Mouse (Mus musculus) adrenal gland, postnatal 36 days (tissue): ENCODE measurements around the gene Myh8. TPM values are rescaled to one million over a fixed set of nuclear protein-coding genes. Genes with fewer than 3 reads are reported as not detected.

Experiments used
- DNase-seq, 2 experiments: peaks; one replicate each; pipeline ENCODE4 v3.0.0; 2021; ENCODE audit warnings: mixed read lengths in 1 of 2
- long read RNA-seq, 2 experiments: library from polyadenylated mRNA; stranded (forward); transcript quantifications; one replicate each; pipeline ENCODE4 v2.0.0; 2021; ENCODE audit warnings: borderline sequencing depth in 2 of 2
- total RNA-seq, 2 experiments: library from RNA; stranded (reverse); gene quantifications; 2 replicates each; pipeline ENCODE4 v1.2.3; 2021

Myh8 gene
- not detected for total RNA-seq
- long read RNA-seq, experiment 1, result 0 reads
- long read RNA-seq, experiment 2, result 0 reads

- peak in 1 of 2 experiments; percentile 16 for DNase-seq
Measured at GRCm38 (mm10) chr11:67276601-67277174, at the start of gene Myh8. TSS of gene Myh8 (plus strand) at chr11:67277124.

DNA sequence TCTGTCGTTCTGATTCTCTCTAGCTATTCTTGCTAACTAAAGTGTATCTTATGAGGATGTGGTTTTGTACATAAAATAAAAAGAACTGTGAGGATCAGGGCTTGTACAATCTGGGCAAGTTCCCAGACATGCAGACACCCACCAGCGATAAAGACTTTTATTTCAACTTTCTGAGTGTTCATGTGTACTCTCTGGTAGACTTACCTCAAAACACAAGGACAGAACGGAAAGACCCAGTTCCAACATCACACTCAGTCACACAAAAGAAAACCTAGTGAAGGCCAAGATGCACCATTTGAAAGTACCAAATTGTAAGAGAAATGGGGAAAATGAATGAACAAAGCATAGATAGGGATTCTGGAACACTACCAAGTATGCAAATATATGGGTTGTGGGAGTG, 48.2 kb upstream of the Myh8 start:
- no peak for DNase-seq

GRCm38 (mm10) chr11:67229166-67229565, 47.8 kb upstream of the Myh8 start:
- no peak for DNase-seq

DNA sequence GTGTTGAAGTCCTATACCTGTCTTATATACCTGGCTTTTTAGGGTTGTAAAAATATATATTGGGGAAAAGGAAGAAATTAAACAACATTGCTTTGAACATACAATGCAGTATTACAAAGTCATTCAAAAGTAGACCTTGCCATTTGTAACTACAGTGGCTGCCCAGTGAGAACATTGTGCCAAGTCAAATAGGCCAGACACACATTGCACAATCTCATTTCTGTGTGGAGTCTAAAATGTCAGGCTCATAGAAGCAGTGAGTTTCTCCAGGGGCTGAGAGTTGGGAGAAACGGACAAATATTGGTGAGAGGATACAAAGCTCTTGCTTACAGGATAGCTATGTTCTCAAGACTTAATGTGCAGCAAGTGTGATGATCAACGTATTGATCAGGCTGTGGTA, 47.0 kb upstream of the Myh8 start:
- DNase-seq, result peak; percentile 36 to 54

GRCm38 (mm10) chr11:67235639-67236358, 41.1 kb upstream of the Myh8 start:
- peak; percentile 52 to 74 for DNase-seq

DNA sequence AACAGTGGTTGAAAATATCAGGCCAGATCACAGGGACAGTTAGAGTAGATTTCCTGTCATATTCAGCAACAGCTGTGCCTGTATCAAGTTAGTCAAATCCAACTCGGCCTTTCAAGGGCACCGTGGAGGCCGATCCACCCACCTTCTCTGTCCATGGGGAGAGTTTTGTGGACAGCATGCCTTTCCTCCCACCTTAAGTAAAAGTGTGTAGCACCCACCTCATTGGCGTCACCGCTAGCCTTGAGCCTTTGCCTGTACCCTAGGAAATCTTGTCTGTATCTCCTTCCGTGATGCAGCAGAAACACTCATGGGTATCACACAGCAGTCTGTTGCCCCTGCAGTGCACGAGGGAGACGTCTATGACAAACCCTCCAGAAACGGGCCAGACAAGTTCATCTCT, 40.1 kb upstream of the Myh8 start:
- DNase-seq, result no peak

DNA sequence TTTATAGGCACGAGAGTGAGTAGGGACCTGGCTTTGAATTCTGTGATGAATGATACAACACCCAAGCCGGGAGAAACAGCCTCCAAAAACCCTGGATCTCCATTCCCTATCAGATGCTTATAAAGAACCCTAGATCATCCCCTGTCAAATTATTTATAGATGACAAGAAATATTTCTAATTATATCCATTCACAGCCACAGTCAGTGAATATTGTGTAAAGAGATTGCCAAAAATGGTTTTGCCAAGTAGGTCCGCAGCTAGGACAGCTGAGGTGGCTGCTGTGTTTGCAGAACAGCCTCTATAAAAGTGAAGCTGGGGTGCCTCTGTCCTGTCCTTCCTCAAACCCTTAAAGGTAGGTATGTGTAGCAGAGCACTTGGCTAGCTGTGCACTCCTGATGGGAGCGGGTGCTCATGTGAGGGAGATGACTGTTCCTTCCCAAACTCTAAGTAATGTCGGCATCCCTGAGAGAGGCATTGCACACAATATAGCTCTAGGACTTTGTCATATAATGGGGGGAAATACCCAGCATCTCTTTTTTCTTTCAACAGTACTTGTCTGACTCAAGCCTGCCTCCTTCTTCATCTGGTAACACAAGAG, 39.3 kb upstream of the Myh8 start, which contains the start of gene Myh4:
Myh4 (plus strand) TSS at position 549 of the 599 bp plus-strand sequence.
- DNase-seq, result no peak

- no peak for DNase-seq
Measured at GRCm38 (mm10) chr11:67241051-67241450, 35.9 kb upstream of the Myh8 start.

DNA sequence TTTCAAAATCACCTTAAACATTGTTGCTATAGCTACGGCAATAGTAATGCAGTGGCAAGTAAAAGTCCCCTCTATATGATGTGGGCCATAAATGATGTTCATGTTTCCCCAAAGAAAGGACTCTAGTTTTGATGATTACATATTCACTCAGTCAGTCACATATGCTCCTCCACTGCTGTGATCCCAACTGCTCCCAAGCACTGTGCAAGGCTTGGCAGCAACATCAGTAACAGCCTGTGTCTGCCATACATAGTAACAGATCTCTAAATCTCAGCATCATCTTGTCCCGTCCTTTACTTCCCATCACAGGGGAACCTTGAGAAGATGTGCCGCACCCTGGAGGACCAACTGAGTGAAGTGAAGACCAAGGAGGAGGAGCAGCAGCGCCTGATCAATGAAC, 23.2 kb upstream of the Myh8 start:
- no peak for DNase-seq

DNA sequence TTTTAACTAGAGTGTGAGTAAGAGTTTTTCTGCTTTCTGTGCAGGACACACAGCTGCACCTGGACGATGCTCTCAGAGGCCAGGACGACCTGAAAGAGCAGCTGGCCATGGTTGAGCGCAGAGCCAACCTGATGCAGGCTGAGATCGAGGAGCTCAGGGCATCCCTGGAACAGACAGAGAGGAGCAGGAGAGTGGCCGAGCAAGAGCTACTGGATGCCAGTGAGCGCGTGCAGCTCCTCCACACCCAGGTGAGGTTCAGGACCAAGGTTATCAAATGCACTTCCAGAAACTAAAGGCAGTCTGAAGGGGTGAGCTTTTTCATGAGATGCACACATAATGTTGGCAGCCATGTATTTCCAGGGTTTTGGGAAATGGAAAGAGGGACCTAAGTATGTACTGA, 19.9 kb upstream of the Myh8 start:
- DNase-seq, result no peak

DNA sequence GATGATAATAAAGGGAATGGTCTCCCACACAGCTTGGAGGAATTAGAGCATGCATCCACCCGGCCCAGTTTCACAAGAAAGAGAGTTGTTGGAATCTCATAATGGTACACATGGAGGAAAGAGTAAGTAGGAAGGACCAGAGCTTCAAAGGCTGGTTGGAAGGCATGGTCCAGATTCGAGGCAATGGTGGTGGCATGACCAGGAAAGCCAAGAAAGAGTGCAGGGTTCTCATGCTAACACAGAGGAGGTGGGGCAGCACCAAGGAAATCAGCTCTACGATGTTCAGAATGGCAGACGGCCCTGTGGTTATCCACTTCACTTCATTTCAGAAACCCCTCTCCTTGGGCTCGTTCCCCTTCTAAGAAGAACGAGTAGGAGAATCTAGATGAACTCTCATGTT, 16.0 kb upstream of the Myh8 start:
- no peak for DNase-seq

GRCm38 (mm10) chr11:67293440-67293839, 16.5 kb downstream of the Myh8 start:
- DNase-seq, result no peak

DNA sequence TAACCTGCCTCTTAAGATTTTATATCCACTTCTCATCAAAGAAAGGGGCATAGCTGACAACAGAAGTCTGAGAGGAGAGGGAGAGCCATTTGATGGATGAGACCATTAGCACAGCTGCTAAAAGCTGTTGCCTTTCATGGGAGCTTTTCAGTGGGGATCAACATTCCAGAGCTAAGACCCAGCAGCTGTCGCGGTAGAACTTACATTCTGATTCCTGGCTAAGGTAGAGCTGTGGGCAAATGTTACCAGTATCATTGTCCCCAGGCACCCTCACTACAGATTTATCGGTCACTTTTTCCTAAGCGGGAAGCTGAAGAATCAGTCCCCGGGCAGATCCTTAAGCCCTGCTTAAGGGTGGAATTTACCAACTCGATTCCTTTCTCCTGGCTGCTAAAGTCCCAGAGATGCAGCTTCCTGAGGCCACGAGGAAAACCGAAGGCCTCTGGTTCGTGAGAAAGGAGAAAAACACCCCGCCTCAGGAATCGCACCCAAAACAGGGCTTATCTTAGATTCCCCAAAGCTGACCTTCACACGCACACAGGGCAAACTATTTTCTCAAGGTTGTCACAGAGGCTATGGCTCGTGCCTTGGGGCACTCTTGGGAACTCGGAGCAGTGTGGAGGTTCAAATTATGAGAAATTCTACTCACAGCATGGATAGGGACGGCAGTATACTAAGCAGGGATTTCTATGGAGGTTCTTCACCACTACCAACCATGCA, 37.0 kb downstream of the Myh8 start:
- peak in 1 of 2 experiments; percentile 3 for DNase-seq

DNA sequence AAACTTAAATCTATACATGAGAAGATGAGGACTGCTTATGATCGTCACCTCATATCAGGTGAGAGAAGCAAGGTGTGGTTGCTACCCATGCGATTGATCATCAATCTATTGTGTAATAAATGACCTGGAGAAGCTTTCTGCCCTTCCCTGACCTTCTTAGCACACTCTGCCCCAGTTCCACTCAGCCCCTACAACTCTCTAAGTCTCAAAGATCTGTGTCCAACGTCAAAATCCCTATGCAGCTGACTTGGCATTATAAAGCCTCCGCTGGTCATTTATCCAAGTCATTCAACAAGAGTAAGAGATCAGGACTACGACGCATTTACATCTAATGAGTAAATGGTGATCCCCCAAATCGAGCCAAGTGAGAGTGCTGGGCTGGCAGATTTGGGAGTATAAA, 44.4 kb downstream of the Myh8 start, which contains the start of gene Myh13:
Myh13 (plus strand) TSS at position 301 of the 400 bp plus-strand sequence.
- DNase-seq, result no peak

DNA sequence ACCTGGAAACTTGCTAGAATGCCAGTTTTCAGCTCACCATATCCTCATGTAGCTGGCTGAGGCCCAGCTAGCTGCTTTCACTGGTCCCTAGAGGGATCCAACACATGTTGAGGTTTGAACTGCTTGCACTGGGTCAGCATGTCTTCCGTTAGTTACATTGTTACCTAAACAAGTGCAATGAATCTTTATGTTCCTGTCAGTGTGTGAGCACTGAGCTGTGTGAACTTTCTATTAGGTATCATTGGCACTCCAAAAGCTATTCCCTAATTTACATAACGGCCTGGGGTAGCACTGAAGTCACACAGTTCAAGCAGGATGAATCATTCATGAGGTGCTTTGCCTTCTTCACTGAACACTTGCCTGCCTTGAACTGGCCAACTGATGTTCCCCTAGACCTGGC, 49.6 kb downstream of the Myh8 start:
- no peak for DNase-seq

GRCm38 (mm10) chr11:67344556-67344955, 67.6 kb downstream of the Myh8 start:
- DNase-seq, result no peak

DNA sequence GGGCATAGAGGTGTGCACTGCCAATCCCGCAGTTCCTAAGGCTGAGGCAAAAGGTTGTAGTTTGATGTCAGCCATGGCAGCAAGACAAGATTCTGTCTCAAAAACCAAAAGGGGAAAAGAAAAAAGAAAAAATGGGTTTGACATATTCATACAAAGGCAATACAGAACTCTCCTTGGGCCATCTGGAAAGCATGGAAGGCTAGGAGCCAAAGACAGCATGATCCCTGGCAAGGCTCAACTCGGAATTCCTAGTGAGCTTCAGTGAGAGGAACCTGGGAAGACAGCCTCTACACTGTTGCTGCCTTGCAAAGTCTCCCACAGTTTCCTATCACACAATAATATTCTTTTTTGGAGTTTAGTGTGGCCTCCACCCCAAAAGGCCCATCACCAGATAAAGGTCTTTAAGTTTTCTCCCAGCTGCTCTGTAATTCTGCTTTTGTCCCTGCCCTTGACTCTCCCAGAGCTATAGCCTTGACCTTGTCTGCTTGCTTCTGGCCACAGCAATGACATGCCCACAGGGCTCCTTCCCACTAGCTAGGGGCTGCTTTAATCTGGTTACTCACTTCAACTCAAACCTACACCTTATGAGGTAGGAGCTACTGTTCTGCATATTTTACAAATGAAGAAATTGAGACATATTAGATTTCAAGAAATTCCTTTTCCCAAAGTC, 68.4 kb downstream of the Myh8 start:
- DNase-seq, result no peak

DNA sequence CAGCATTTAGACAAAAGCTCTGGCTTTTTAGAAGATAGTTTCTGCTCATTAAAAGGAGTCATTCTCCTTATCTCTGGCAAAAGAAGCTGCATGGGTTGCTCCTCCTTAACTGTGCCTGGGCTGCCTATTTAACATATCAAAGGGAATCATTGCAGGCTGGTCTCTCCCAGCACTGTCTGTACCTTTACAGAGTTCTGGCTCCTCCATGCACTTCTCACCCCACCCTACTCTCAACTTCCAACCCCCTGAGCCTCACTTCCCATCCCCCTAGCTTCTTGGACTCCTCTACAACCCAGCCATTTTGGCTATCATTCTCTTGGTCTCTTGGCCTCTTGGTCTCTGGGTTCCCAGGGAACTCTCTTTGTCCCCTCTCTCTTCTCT, 68.9 kb downstream of the Myh8 start:
- DNase-seq, result no peak

GRCm38 (mm10) chr11:67350153-67350768, 73.3 kb downstream of the Myh8 start:
- peak; percentile 76 for DNase-seq

DNA sequence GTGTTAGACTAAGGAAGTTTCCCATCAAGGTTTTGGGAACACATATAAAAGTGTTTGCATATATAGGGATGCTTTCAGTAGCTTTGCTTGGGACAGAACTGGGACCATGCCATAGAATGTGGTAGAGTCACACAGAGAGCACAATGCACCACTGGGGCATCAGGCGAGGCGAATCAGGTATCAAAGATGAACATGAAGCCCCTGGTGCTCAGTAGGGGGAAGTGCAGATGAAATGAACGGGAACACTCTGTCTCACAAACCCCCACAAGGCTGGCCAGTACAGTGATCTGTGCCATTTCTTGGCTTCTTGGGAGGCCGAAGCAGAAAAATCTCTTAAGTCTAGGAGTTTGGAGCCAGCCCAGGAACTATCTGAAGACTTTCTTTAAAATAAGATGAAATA, 76.1 kb downstream of the Myh8 start:
- DNase-seq, result no peak

DNA sequence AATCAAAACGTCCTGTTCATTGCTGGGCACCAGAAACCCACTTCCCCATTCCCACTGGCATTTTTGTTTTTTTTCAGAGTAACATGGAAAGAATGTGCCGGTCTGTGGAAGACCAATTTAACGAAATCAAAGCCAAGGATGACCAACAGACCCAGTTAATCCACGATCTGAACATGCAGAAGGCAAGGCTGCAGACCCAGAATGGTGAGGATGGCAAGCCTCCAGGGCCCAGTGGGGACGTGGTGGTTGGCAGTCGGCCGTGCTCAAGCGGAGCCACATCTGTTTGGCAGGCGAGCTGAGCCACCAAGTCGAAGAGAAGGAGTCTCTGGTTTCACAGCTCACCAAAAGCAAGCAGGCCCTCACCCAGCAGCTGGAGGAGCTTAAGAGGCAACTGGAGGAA, 81.1 kb downstream of the Myh8 start:
- DNase-seq, result no peak
